17 mouse cellular contexts compared by ENCODE assay signal in the genomic region with DNA sequence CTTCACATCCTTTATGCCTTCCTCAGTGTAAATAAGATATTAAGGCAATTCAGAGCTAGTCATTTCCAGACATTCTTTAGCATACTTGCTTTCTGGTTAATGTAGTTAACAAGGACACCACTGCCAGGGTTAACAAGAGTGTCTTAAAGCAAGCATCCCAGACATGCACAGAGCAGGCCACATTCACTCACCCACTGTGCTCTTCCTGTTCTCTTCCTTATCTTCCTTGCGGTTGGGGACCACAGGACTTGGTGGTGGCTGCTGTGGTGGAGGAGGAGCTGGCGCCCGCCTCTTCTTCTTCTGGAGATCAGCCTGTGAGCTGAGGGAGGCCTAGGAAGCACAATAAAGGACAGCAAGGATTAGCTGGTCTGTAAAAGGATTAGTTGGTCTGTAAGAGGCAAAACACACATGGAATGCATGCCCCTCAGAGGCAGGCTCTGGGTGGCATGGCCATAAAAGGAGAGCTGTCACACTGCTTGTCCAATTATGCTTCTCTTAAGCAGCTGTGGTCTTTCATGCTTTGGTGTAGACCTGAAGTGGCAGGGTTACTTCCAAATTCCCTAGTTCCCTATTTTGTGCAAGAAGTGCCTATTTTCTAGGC.
DNase-seq lines count a peak whose midpoint lies in the region; ATAC-seq and TF ChIP-seq lines count a peak whose summit lies in the region.
"Had no signal": no experiment of that assay in that cellular context is flagged by ENCODE, and none has a peak within 500 bp of the region (broad histone marks: within the 10 kb centered on the region; RNA-seq: fewer than 3 reads in every experiment).

No protein-coding gene starts in this region.

- no peaks in the 10 kb centered on the region for H3K36me3 ChIP-seq in embryonic facial prominence, embryonic 14.5 days (ENCODE audit: control insufficient read depth, insufficient read depth, low read length)
- no peaks in the 10 kb centered on the region for H3K36me3 ChIP-seq in embryonic facial prominence, embryonic 10.5 days (replicated peaks)
- H3K36me3 ChIP-seq in heart, embryonic 16.5 days (ENCODE audit: control insufficient read depth, insufficient read depth) = no peaks in the 10 kb centered on the region
- H3K36me3 ChIP-seq: hindbrain, embryonic 12.5 days had no signal

- H3K27me3 ChIP-seq in embryonic facial prominence, embryonic 14.5 days (replicated peaks; ENCODE audit: control insufficient read depth, insufficient read depth, low read length) = no peaks in the 10 kb centered on the region
- H3K27me3 ChIP-seq in embryonic facial prominence, embryonic 10.5 days (replicated peaks; ENCODE audit: low read depth, poor library complexity, severe bottlenecking) = 0 out of 2 replicates have a peak, but pooled peaks cover 5% of the 10 kb centered on the region
- H3K27me3 ChIP-seq in heart, embryonic 16.5 days (ENCODE audit: control insufficient read depth, insufficient read depth, low read length) = no peaks in the 10 kb centered on the region
- H3K27me3 ChIP-seq: hindbrain, embryonic 12.5 days had no signal

- H3K4me1 ChIP-seq in embryonic facial prominence, embryonic 14.5 days (ENCODE audit: control insufficient read depth, insufficient read depth, low read length) = no peaks in the 10 kb centered on the region
- 0 out of 2 replicates have a peak, but pooled peaks cover 3% of the 10 kb centered on the region for H3K4me1 ChIP-seq in embryonic facial prominence, embryonic 10.5 days
- peaks cover 10% of the 10 kb centered on the region for H3K4me1 ChIP-seq in heart, embryonic 16.5 days (ENCODE audit: control insufficient read depth, insufficient read depth, low read length)
- peaks cover 5% of the 10 kb centered on the region for H3K4me1 ChIP-seq in embryonic fibroblast, embryonic 13.5 days (ENCODE audit: control insufficient read depth, insufficient read depth, low read length)
- H3K4me1 ChIP-seq: hindbrain, embryonic 12.5 days had no signal

- intact Hi-C loops in heart, postnatal 10 days (cut with DNase I) = no loop called here

- H3K4me2 ChIP-seq in embryonic facial prominence, embryonic 14.5 days (ENCODE audit: low read depth, low read length) = no peak overlapping the region
- H3K4me2 ChIP-seq in heart, embryonic 16.5 days (ENCODE audit: low read depth, low read length) = peak overlapping the region; percentile 41; the same call in 1 of the 2 replicates
- H3K4me2 ChIP-seq: hindbrain, embryonic 12.5 days had no signal

- H3K9me3 ChIP-seq in embryonic facial prominence, embryonic 14.5 days (ENCODE audit: control insufficient read depth, low read length) = no peaks in the 10 kb centered on the region
- H3K9me3 ChIP-seq in embryonic facial prominence, embryonic 10.5 days = no peaks in the 10 kb centered on the region
- H3K9me3 ChIP-seq in heart, embryonic 16.5 days (replicated peaks; ENCODE audit: control insufficient read depth, low read length) = no peaks in the 10 kb centered on the region
- H3K9me3 ChIP-seq: hindbrain, embryonic 12.5 days had no signal

- peak; percentile 8 for DNase-seq in embryonic facial prominence, embryonic 14.5 days (ENCODE audit: low spot score)
- DNase-seq in embryonic facial prominence, embryonic 10.5 days (ENCODE audit: low spot score) = no peak
- DNase-seq in heart, postnatal 10 days = no peak
- peak; percentile 48 for DNase-seq in 416B (ENCODE audit: low read depth)
- DNase-seq in natural killer cell, adult 2 months (ENCODE audit: low spot score in 2 of 2) = no peak
- no peak for DNase-seq in testis, postnatal 14 days (ENCODE audit: low spot score)
- DNase-seq: cerebellum, adult 11 months; forebrain, postnatal 0 days; gastrocnemius, postnatal 25 days; layer of hippocampus, postnatal 36 days; lung, adult 18-20 months; lung, postnatal 4 days; right cerebral cortex, postnatal 4 days had no signal

- H3K9ac ChIP-seq in embryonic facial prominence, embryonic 14.5 days (ENCODE audit: low read depth, low read length) = no peak overlapping the region
- H3K9ac ChIP-seq in heart, embryonic 16.5 days (ENCODE audit: low read length) = peak overlapping the region; percentile 33
- H3K9ac ChIP-seq: forebrain, postnatal 0 days; hindbrain, embryonic 12.5 days had no signal

- no peak overlapping the region for H3K4me3 ChIP-seq in embryonic facial prominence, embryonic 14.5 days (ENCODE audit: low read depth, low read length)
- H3K4me3 ChIP-seq in embryonic facial prominence, embryonic 10.5 days = no peak overlapping the region
- peak overlapping the region; percentile 31 for H3K4me3 ChIP-seq in heart, embryonic 16.5 days (ENCODE audit: low read length)
- H3K4me3 ChIP-seq in embryonic fibroblast, embryonic 13.5 days (ENCODE audit: insufficient read depth, low read length) = no peak overlapping the region
- H3K4me3 ChIP-seq: erythroblast, embryonic 14.5 days; hindbrain, embryonic 12.5 days had no signal

- no peak for ATAC-seq in embryonic facial prominence, embryonic 14.5 days (ENCODE audit: low read depth)
- no peak; the same call in 1 of the 2 replicates for ATAC-seq in heart, embryonic 16.5 days (replicated peaks; ENCODE audit: extremely low read depth, insufficient read depth, low FRiP score)
- ATAC-seq: forebrain, postnatal 0 days had no signal

- H3K27ac ChIP-seq in embryonic facial prominence, embryonic 14.5 days (replicated peaks; ENCODE audit: low read depth, low read length) = no peak overlapping the region
- H3K27ac ChIP-seq in embryonic facial prominence, embryonic 10.5 days (replicated peaks) = no peak overlapping the region
- H3K27ac ChIP-seq in heart, embryonic 16.5 days (ENCODE audit: low read length) = peak overlapping the region; percentile 78
- H3K27ac ChIP-seq in embryonic fibroblast, embryonic 13.5 days (ENCODE audit: insufficient read depth, low read length) = peak overlapping the region; percentile 32; the same call in 1 of the 2 replicates
- H3K27ac ChIP-seq: hindbrain, embryonic 12.5 days had no signal

- no peak for TF ChIP-seq POLR2A in embryonic fibroblast, embryonic 13.5 days (IDR thresholded peaks at IDR 0.05; ENCODE audit: low read depth, low read length)

- TF ChIP-seq CTCF in embryonic fibroblast, embryonic 13.5 days (IDR thresholded peaks at IDR 0.05; ENCODE audit: borderline replicate concordance, insufficient read depth, low read length) = no peak

- 50% methylated on average over 3 of the region's 3 CpGs for WGBS in embryonic facial prominence, embryonic 14.5 days
- WGBS in embryonic facial prominence, embryonic 10.5 days = 33% methylated on average over 3 of the region's 3 CpGs
- 36% methylated on average over 3 of the region's 3 CpGs for WGBS in heart, embryonic 16.5 days

Comparison
In these comparisons a context has a peak if more than half of its experiments do, and no peak if none do; other contexts are left out.
1. DNase-seq: peak in embryonic facial prominence, embryonic 14.5 days (single experiment) and 416B (single experiment); none in embryonic facial prominence, embryonic 10.5 days (single experiment), heart, postnatal 10 days (0 of 2), natural killer cell, adult 2 months (0 of 2) and testis, postnatal 14 days (single experiment).
2. H3K27ac ChIP-seq: peak in heart, embryonic 16.5 days (single experiment) and embryonic fibroblast, embryonic 13.5 days (single experiment); none in embryonic facial prominence, embryonic 14.5 days (single experiment) and embryonic facial prominence, embryonic 10.5 days (single experiment).